12 mouse cellular contexts compared by ENCODE assay signal in the genomic region with DNA sequence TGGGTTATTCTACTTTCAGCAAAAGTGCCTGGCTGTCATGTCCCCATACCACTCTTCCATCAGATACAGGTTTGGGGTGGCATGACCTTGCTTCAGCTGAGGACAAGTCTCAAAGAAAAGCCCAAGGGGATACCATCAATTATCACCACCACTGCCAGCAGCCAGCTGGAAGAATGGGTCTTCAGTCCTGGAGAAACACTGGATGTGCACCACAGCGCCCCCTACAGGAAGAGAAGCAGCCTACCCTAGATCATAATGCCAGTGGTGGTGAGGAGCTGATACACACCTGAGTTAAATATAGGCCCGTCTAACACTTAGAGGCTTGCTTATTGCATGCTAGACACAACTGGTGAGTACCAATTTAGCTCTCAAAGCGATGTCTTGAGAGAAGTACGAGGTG. TPM values are rescaled to one million over a fixed set of nuclear protein-coding genes. Genes with fewer than 3 reads are reported as not detected.
DNase-seq lines count a peak whose midpoint lies in the region; ATAC-seq and TF ChIP-seq lines count a peak whose summit lies in the region.
"Had no signal": no experiment of that assay in that cellular context is flagged by ENCODE, and none has a peak within 500 bp of the region (broad histone marks: within the 10 kb centered on the region; RNA-seq: fewer than 3 reads in every experiment).

No protein-coding gene starts in this region.

- H3K9ac ChIP-seq in hindbrain, postnatal 0 days (replicated peaks; ENCODE audit: low read length) = no peak overlapping the region
- no peak overlapping the region for H3K9ac ChIP-seq in hindbrain, embryonic 13.5 days
- H3K9ac ChIP-seq: limb, embryonic 13.5 days; neural tube, embryonic 12.5 days had no signal

- intact Hi-C loops in heart, postnatal 25 days (cut with DNase I) = no loop called here
- intact Hi-C loops in gastrocnemius, postnatal 14 days (cut with DNase I; ENCODE audit: low total_unique reads) = no loop called here

- H3K4me1 ChIP-seq in hindbrain, postnatal 0 days (ENCODE audit: insufficient read depth, low read length) = no peaks in the 10 kb centered on the region
- H3K4me1 ChIP-seq in hindbrain, embryonic 13.5 days (replicated peaks) = peaks cover 17% of the 10 kb centered on the region
- no peaks in the 10 kb centered on the region; the same call in 1 of the 2 replicates for H3K4me1 ChIP-seq in testis, adult 2 months (ENCODE audit: control insufficient read depth, insufficient read depth, low read length)
- H3K4me1 ChIP-seq in small intestine, adult 2 months (ENCODE audit: control insufficient read depth, insufficient read depth, insufficient read length, low read length) = peaks cover 10% of the 10 kb centered on the region

- 73% methylated on average over 4 of the region's 4 CpGs for WGBS in hindbrain, postnatal 0 days
- 81% methylated on average over 4 of the region's 4 CpGs for WGBS in hindbrain, embryonic 13.5 days
- 79% methylated on average over 4 of the region's 4 CpGs for WGBS in small intestine, adult 2 months

- no peak for DNase-seq in hindbrain, postnatal 0 days (ENCODE audit: low spot score)
- DNase-seq in testis, postnatal 10 days (ENCODE audit: low spot score) = no peak
- DNase-seq in brain, adult 2 months (ENCODE audit: low read depth, low spot score) = peak; percentile 15
- no peak for DNase-seq in heart, postnatal 25 days (ENCODE audit: low spot score)
- no peak for DNase-seq in gastrocnemius, postnatal 14 days
- DNase-seq: cerebellum, postnatal 25 days had no signal

- ATAC-seq in hindbrain, postnatal 0 days = no peak
- no peak for ATAC-seq in hindbrain, embryonic 13.5 days (ENCODE audit: low FRiP score)

- H3K27ac ChIP-seq in hindbrain, postnatal 0 days = no peak overlapping the region
- no peak overlapping the region for H3K27ac ChIP-seq in hindbrain, embryonic 13.5 days
- H3K27ac ChIP-seq in testis, adult 2 months (ENCODE audit: control insufficient read depth, insufficient read depth, low read depth, low read length) = no peak overlapping the region
- H3K27ac ChIP-seq in small intestine, adult 2 months (ENCODE audit: insufficient read depth, low read depth, low read length) = no peak overlapping the region
- H3K27ac ChIP-seq: limb, embryonic 13.5 days; neural tube, embryonic 12.5 days had no signal

- no peaks in the 10 kb centered on the region for H3K27me3 ChIP-seq in hindbrain, postnatal 0 days (ENCODE audit: insufficient read depth, low read length)
- 0 out of 2 replicates have a peak, but pooled peaks cover 4% of the 10 kb centered on the region for H3K27me3 ChIP-seq in hindbrain, embryonic 13.5 days
- no peaks in the 10 kb centered on the region for H3K27me3 ChIP-seq in testis, adult 2 months (ENCODE audit: control insufficient read depth, insufficient read depth, low read length)
- H3K27me3 ChIP-seq in small intestine, adult 2 months (ENCODE audit: control insufficient read depth, insufficient read depth, low read length) = no peaks in the 10 kb centered on the region
- H3K27me3 ChIP-seq: neural tube, embryonic 12.5 days had no signal

- TF ChIP-seq CTCF in hindbrain, postnatal 0 days (IDR thresholded peaks at IDR 0.05; ENCODE audit: low read depth) = peak; percentile 47
- TF ChIP-seq CTCF in testis, adult 2 months (IDR thresholded peaks at IDR 0.05; ENCODE audit: control insufficient read depth, insufficient read depth, insufficient replicate concordance, low read depth, low read length) = peak; percentile 79; the same call in 1 of the 2 replicates
- peak; percentile 44; the same call in 1 of the 2 replicates for TF ChIP-seq CTCF in small intestine, adult 2 months (IDR thresholded peaks at IDR 0.05; ENCODE audit: extremely low read depth, insufficient read length, insufficient replicate concordance, low read depth, low read length)

- TF ChIP-seq POLR2A in testis, adult 2 months (IDR thresholded peaks at IDR 0.05; ENCODE audit: control insufficient read depth, low read depth, low read length) = no peak
- no peak for TF ChIP-seq POLR2A in small intestine, adult 2 months (IDR thresholded peaks at IDR 0.05; ENCODE audit: low read depth, low read length)

- no peaks in the 10 kb centered on the region for H3K9me3 ChIP-seq in hindbrain, postnatal 0 days (ENCODE audit: low read length)
- no peaks in the 10 kb centered on the region for H3K9me3 ChIP-seq in hindbrain, embryonic 13.5 days
- H3K9me3 ChIP-seq: megakaryocyte, embryonic 14.5 days; neural tube, embryonic 12.5 days had no signal

- H3K36me3 ChIP-seq in hindbrain, postnatal 0 days (ENCODE audit: insufficient read depth, low read length) = no peaks in the 10 kb centered on the region
- H3K36me3 ChIP-seq in hindbrain, embryonic 13.5 days = no peaks in the 10 kb centered on the region
- H3K36me3 ChIP-seq in testis, adult 2 months (ENCODE audit: control insufficient read depth, insufficient read depth, low read length) = no peaks in the 10 kb centered on the region
- H3K36me3 ChIP-seq in small intestine, adult 2 months (ENCODE audit: control insufficient read depth, insufficient read depth, low read length) = no peaks in the 10 kb centered on the region
- H3K36me3 ChIP-seq: limb, embryonic 13.5 days; neural tube, embryonic 12.5 days had no signal

- H3K4me2 ChIP-seq in hindbrain, postnatal 0 days (ENCODE audit: low read depth, low read length) = no peak overlapping the region
- no peak overlapping the region for H3K4me2 ChIP-seq in hindbrain, embryonic 13.5 days
- H3K4me2 ChIP-seq: neural tube, embryonic 12.5 days had no signal

- H3K4me3 ChIP-seq in hindbrain, postnatal 0 days (ENCODE audit: low read length) = no peak overlapping the region
- H3K4me3 ChIP-seq in hindbrain, embryonic 13.5 days = no peak overlapping the region
- no peak overlapping the region for H3K4me3 ChIP-seq in testis, adult 2 months (ENCODE audit: control insufficient read depth, low read depth, low read length)
- no peak overlapping the region for H3K4me3 ChIP-seq in small intestine, adult 2 months (ENCODE audit: low read depth, low read length)
- H3K4me3 ChIP-seq: limb, embryonic 13.5 days; megakaryocyte, embryonic 14.5 days; neural tube, embryonic 12.5 days had no signal

RNA-seq across cellular contexts. Expression of gene Meltf, which starts 26.7 kb away (rescaled TPM):
- 0.14 and 0.16 TPM in 2 replicates for total RNA-seq in hindbrain, postnatal 0 days (2014; rRNA removed)
- polyA plus RNA-seq in hindbrain, postnatal 0 days (2015; fragmentation: Nextera tagmentation; extraction: Ambion mirVana) = 0.18 and 0.41 TPM in 2 replicates
- 0.22 and 0.31 TPM in 2 replicates for polyA plus RNA-seq in hindbrain, embryonic 13.5 days (2015; fragmentation: Nextera tagmentation; extraction: Ambion mirVana)
- polyA plus RNA-seq in testis, adult 2 months (2012; rRNA removed) = 7.5 and 8.3 TPM in 2 replicates
- 0.05 TPM in 1 of 2 replicates, not detected in the other for polyA plus RNA-seq in small intestine, adult 2 months (2012; rRNA removed)
- total RNA-seq in heart, postnatal 25 days (2021) = under 1 TPM in 1 of 2 experiments, not detected in 1; 0.10 TPM
- total RNA-seq in gastrocnemius, postnatal 14 days (2021) = under 1 TPM in 1 of 2 experiments, not detected in 1; 0.04 TPM

RNA-seq across cellular contexts. Expression of gene Pigz, which starts 28.3 kb away (rescaled TPM):
- 6.1 and 16.9 TPM in 2 replicates for total RNA-seq in hindbrain, postnatal 0 days (2014; rRNA removed)
- 5.2 and 5.5 TPM in 2 replicates for polyA plus RNA-seq in hindbrain, postnatal 0 days (2015; fragmentation: Nextera tagmentation; extraction: Ambion mirVana)
- 2.3 and 3.4 TPM in 2 replicates for polyA plus RNA-seq in hindbrain, embryonic 13.5 days (2015; fragmentation: Nextera tagmentation; extraction: Ambion mirVana)
- polyA plus RNA-seq in testis, adult 2 months (2012; rRNA removed) = 0.12 and 0.24 TPM in 2 replicates
- polyA plus RNA-seq in small intestine, adult 2 months (2012; rRNA removed) = 1.6 and 2.7 TPM in 2 replicates
- total RNA-seq in heart, postnatal 25 days (2021) = 1 to 10 TPM; 1.7 to 3.3 TPM
- 1 to 10 TPM; 1.8 to 4.7 TPM for total RNA-seq in gastrocnemius, postnatal 14 days (2021)

RNA-seq across cellular contexts. Expression of gene 0610012G03Rik, which starts 43.0 kb away (rescaled TPM):
- 111 and 117 TPM in 2 replicates for total RNA-seq in hindbrain, postnatal 0 days (2014; rRNA removed)
- polyA plus RNA-seq in hindbrain, postnatal 0 days (2015; fragmentation: Nextera tagmentation; extraction: Ambion mirVana) = 142 and 144 TPM in 2 replicates
- polyA plus RNA-seq in hindbrain, embryonic 13.5 days (2015; fragmentation: Nextera tagmentation; extraction: Ambion mirVana) = 105 and 113 TPM in 2 replicates
- polyA plus RNA-seq in testis, adult 2 months (2012; rRNA removed) = 43.6 and 53.7 TPM in 2 replicates
- 117 and 179 TPM in 2 replicates for polyA plus RNA-seq in small intestine, adult 2 months (2012; rRNA removed)
- total RNA-seq in heart, postnatal 25 days (2021) = 10 to 100 TPM; 81.8 to 82.0 TPM
- 10 to 100 TPM; 43.1 to 43.3 TPM for total RNA-seq in gastrocnemius, postnatal 14 days (2021)

RNA-seq across cellular contexts. Expression of gene Ncbp2, which starts 43.0 kb away (rescaled TPM):
- total RNA-seq in hindbrain, postnatal 0 days (2014; rRNA removed) = 18.0 and 19.9 TPM in 2 replicates
- 63.7 and 64.9 TPM in 2 replicates for polyA plus RNA-seq in hindbrain, postnatal 0 days (2015; fragmentation: Nextera tagmentation; extraction: Ambion mirVana)
- 107 and 112 TPM in 2 replicates for polyA plus RNA-seq in hindbrain, embryonic 13.5 days (2015; fragmentation: Nextera tagmentation; extraction: Ambion mirVana)
- 25.8 and 32.6 TPM in 2 replicates for polyA plus RNA-seq in testis, adult 2 months (2012; rRNA removed)
- polyA plus RNA-seq in small intestine, adult 2 months (2012; rRNA removed) = 0.36 and 0.99 TPM in 2 replicates
- 10 to 100 TPM; 21.4 to 25.5 TPM for total RNA-seq in heart, postnatal 25 days (2021)
- total RNA-seq in gastrocnemius, postnatal 14 days (2021) = 10 to 100 TPM; 16.3 to 20.6 TPM
